Mouse (Mus musculus): ENCODE data around the gene Cdk7. TPM values are rescaled to one million over a fixed set of nuclear protein-coding genes. Genes with fewer than 3 reads are reported as not detected.
"Not testable (repeated sequence)": the region's sequence is repeated elsewhere in the genome, so short reads cannot be mapped to it uniquely, and the experiment has no call there.

Gene Cdk7
- polyA plus RNA-seq, 1 experiment from 2014 or later = 79.1 TPM

- Histone ChIP-seq H3K9me3 (no peaks in the 10 kb centered on the region), H3K27ac (no peak overlapping the region), H3K36me3 (no peaks in the 10 kb centered on the region), H3K27me3 (replicated peaks) (no peaks in the 10 kb centered on the region), H3K9ac (no peak overlapping the region), H3K4me3 (replicated peaks) (no peak overlapping the region), H3K4me2 (replicated peaks) (no peak overlapping the region), H3K4me1 (replicated peaks) (peaks cover 9% of the 10 kb centered on the region)
- WGBS = 81% methylated on average over 3 of the region's 3 CpGs
- no peak for ATAC-seq
These were observed 15.4 kb upstream of the Cdk7 start for GRCm38 (mm10) chr13:100746090-100746489.

GRCm38 (mm10) chr13:100744036-100744744 is 13.5 kb upstream of the Cdk7 start, which contains the start of gene Mrps36:
Gene Mrps36, minus strand, starts transcription at chr13:100744659.
- H3K4me3 ChIP-seq (replicated peaks) = peak within 1 kb of the TSS; percentile 73

GRCm38 (mm10) chr13:100743346-100744035 is 12.8 kb upstream of the Cdk7 start:
- no peaks in the 10 kb centered on the region for H3K9me3 ChIP-seq
- H3K9ac ChIP-seq = peak overlapping the region; percentile 92
- ATAC-seq = peak; percentile 64
- no peaks in the 10 kb centered on the region for H3K36me3 ChIP-seq
- H3K27me3 ChIP-seq (replicated peaks) = no peaks in the 10 kb centered on the region
- H3K4me2 ChIP-seq (replicated peaks) = peak overlapping the region; percentile 70
- peak overlapping the region; percentile 73 for H3K4me3 ChIP-seq (replicated peaks)
- peaks cover 9% of the 10 kb centered on the region for H3K4me1 ChIP-seq (replicated peaks)
- H3K27ac ChIP-seq = peak overlapping the region; percentile 98
- 41% methylated on average over 11 of the region's 11 CpGs for WGBS

More at GRCm38 (mm10) chr13:100744036-100744744, 13.5 kb upstream of the Cdk7 start, which contains the start of gene Mrps36:
- WGBS = 0% methylated on average over 52 of the region's 52 CpGs
- Histone ChIP-seq H3K9me3 (no peaks in the 10 kb centered on the region), H3K4me1 (replicated peaks) (peaks cover 9% of the 10 kb centered on the region), H3K27me3 (replicated peaks) (no peaks in the 10 kb centered on the region), H3K36me3 (no peaks in the 10 kb centered on the region), H3K4me2 (replicated peaks) (peak within 1 kb of the TSS; percentile 70), H3K27ac (peak within 1 kb of the TSS; percentile 98), H3K9ac (peak within 1 kb of the TSS; percentile 92)
- ATAC-seq = peak; percentile 97

GRCm38 (mm10) chr13:100742831-100743230 is 12.1 kb upstream of the Cdk7 start:
- peak overlapping the region; percentile 19 for H3K4me3 ChIP-seq (replicated peaks)
- H3K4me2 ChIP-seq (replicated peaks) = peak overlapping the region; percentile 70
- H3K27me3 ChIP-seq (replicated peaks) = no peaks in the 10 kb centered on the region
- H3K4me1 ChIP-seq (replicated peaks) = peaks cover 9% of the 10 kb centered on the region
- no peaks in the 10 kb centered on the region for H3K9me3 ChIP-seq
- H3K9ac ChIP-seq = no peak overlapping the region
- WGBS = 84% methylated on average over 5 of the region's 5 CpGs
- H3K36me3 ChIP-seq = no peaks in the 10 kb centered on the region
- peak overlapping the region; percentile 51; the same call in 1 of the 2 replicates for H3K27ac ChIP-seq
- no peak for ATAC-seq

GRCm38 (mm10) chr13:100732756-100733155 is 2.0 kb upstream of the Cdk7 start:
- H3K9me3 ChIP-seq = no peaks in the 10 kb centered on the region
- H3K27ac ChIP-seq = no peak overlapping the region
- H3K27me3 ChIP-seq (replicated peaks) = no peaks in the 10 kb centered on the region
- no peak for ATAC-seq
- peaks cover 6% of the 10 kb centered on the region; the same call in 1 of the 2 replicates for H3K4me1 ChIP-seq (replicated peaks)
- H3K9ac ChIP-seq = no peak overlapping the region
- no peak overlapping the region for H3K4me3 ChIP-seq (replicated peaks)
- peaks cover 7% of the 10 kb centered on the region; the same call in 1 of the 2 replicates for H3K36me3 ChIP-seq
- H3K4me2 ChIP-seq (replicated peaks) = no peak overlapping the region
- 95% methylated on average over 2 of the region's 2 CpGs for WGBS

- H3K4me3 ChIP-seq (replicated peaks); H3K9me3 ChIP-seq; H3K27me3 ChIP-seq (replicated peaks); H3K4me1 ChIP-seq (replicated peaks); H3K9ac ChIP-seq; ATAC-seq; H3K36me3 ChIP-seq: not testable (repeated sequence)
- H3K4me2 ChIP-seq (replicated peaks) = peak overlapping the region; percentile 60; the same call in 1 of the 2 replicates
- WGBS = 83% methylated on average over 6 of the region's 6 CpGs
- peak overlapping the region; percentile 46; the same call in 1 of the 2 replicates for H3K27ac ChIP-seq
These were observed 815 bp upstream of the Cdk7 start for GRCm38 (mm10) chr13:100731462-100732046.

- Histone ChIP-seq H3K4me3 (replicated peaks) (peak overlapping the region; percentile 78), H3K9me3 (no peaks in the 10 kb centered on the region), H3K36me3 (peaks cover 7% of the 10 kb centered on the region; the same call in 1 of the 2 replicates), H3K27me3 (replicated peaks) (no peaks in the 10 kb centered on the region), H3K4me1 (replicated peaks) (peaks cover 6% of the 10 kb centered on the region; the same call in 1 of the 2 replicates), H3K27ac (peak overlapping the region; percentile 93), H3K9ac (peak overlapping the region; percentile 78), H3K4me2 (replicated peaks) (peak overlapping the region; percentile 60)
- peak; percentile 85; the same call in 1 of the 2 replicates for ATAC-seq
- WGBS = under 1% methylated on average over 30 of the region's 30 CpGs
These were observed 432 bp downstream of the Cdk7 start for GRCm38 (mm10) chr13:100730153-100730860.

- not testable (repeated sequence) for H3K27ac ChIP-seq; H3K36me3 ChIP-seq; H3K9me3 ChIP-seq; H3K4me2 ChIP-seq (replicated peaks); ATAC-seq; H3K27me3 ChIP-seq (replicated peaks); H3K4me3 ChIP-seq (replicated peaks); H3K4me1 ChIP-seq (replicated peaks); H3K9ac ChIP-seq
- 89% methylated on average over 4 of the region's 4 CpGs for WGBS
These were observed 2.2 kb downstream of the Cdk7 start for GRCm38 (mm10) chr13:100728530-100728929.

GRCm38 (mm10) chr13:100728086-100728485 is 2.7 kb downstream of the Cdk7 start:
- WGBS = 93% methylated on average over 5 of the region's 5 CpGs
- H3K9ac ChIP-seq = no peak overlapping the region
- no peak overlapping the region for H3K27ac ChIP-seq
- ATAC-seq = no peak
- peaks cover 6% of the 10 kb centered on the region; the same call in 1 of the 2 replicates for H3K4me1 ChIP-seq (replicated peaks)
- H3K9me3 ChIP-seq = no peaks in the 10 kb centered on the region
- H3K4me3 ChIP-seq (replicated peaks) = no peak overlapping the region
- H3K4me2 ChIP-seq (replicated peaks) = no peak overlapping the region
- H3K27me3 ChIP-seq (replicated peaks) = no peaks in the 10 kb centered on the region
- H3K36me3 ChIP-seq = peaks cover 7% of the 10 kb centered on the region; the same call in 1 of the 2 replicates

- no peak for ATAC-seq
- 92% methylated on average over 10 of the region's 10 CpGs for WGBS
- no peaks in the 10 kb centered on the region for H3K27me3 ChIP-seq (replicated peaks)
- no peak overlapping the region for H3K27ac ChIP-seq
- no peak overlapping the region for H3K4me3 ChIP-seq (replicated peaks)
- peaks cover 7% of the 10 kb centered on the region; the same call in 1 of the 2 replicates for H3K36me3 ChIP-seq
- H3K9me3 ChIP-seq = no peaks in the 10 kb centered on the region
- H3K4me1 ChIP-seq (replicated peaks) = peaks cover 6% of the 10 kb centered on the region; the same call in 1 of the 2 replicates
- H3K4me2 ChIP-seq (replicated peaks) = no peak overlapping the region
- no peak overlapping the region for H3K9ac ChIP-seq
These were observed 5.5 kb downstream of the Cdk7 start for GRCm38 (mm10) chr13:100725194-100725593.

- peaks cover 6% of the 10 kb centered on the region; the same call in 1 of the 2 replicates for H3K4me1 ChIP-seq (replicated peaks)
- WGBS = 86% methylated on average over 7 of the region's 7 CpGs
- peaks cover 9% of the 10 kb centered on the region; the same call in 1 of the 2 replicates for H3K36me3 ChIP-seq
- H3K27me3 ChIP-seq (replicated peaks) = no peaks in the 10 kb centered on the region
- ATAC-seq = no peak
- no peak overlapping the region for H3K4me2 ChIP-seq (replicated peaks)
- H3K4me3 ChIP-seq (replicated peaks) = no peak overlapping the region
- H3K9me3 ChIP-seq = no peaks in the 10 kb centered on the region
- no peak overlapping the region for H3K9ac ChIP-seq
- no peak overlapping the region for H3K27ac ChIP-seq
These were observed 6.5 kb downstream of the Cdk7 start for GRCm38 (mm10) chr13:100724051-100724754.
